Mouse (Mus musculus) stomach, embryonic 16.5 days (tissue): ENCODE measurements around the gene Olfr1505. TPM values are rescaled to one million over a fixed set of nuclear protein-coding genes. Genes with fewer than 3 reads are reported as not detected.

Experiments used
- ATAC-seq: fragments of 200-750 bp; cut with Nextera tagmentation; 2 replicates; pipeline ENCODE4 v1.8.0; 2017; ENCODE audit warnings: moderate number of reproducible peaks, moderate TSS enrichment; ENCODE audit not compliant: insufficient read depth, low FRiP score
- H3K27ac ChIP-seq: fragments of 300-500 bp; sonication (generic); 2 replicates; pipeline ENCODE4 v1.5.1; 2014; ENCODE audit warnings: low read length
- H3K27me3 ChIP-seq: fragments of 300-500 bp; sonication (generic); 2 replicates; pipeline ENCODE4 v1.6.1; 2014; ENCODE audit warnings: low read length, control low read depth, mixed read lengths; ENCODE audit not compliant: control insufficient read depth, insufficient read depth
- H3K36me3 ChIP-seq: fragments of 300-500 bp; sonication (generic); 2 replicates; pipeline ENCODE4 v1.6.1; 2014; ENCODE audit warnings: low read length; ENCODE audit not compliant: control insufficient read depth, insufficient read depth
- H3K4me1 ChIP-seq: fragments of 300-500 bp; sonication (generic); 2 replicates; pipeline ENCODE4 v1.6.1; 2014; ENCODE audit warnings: low read length, control low read depth, mixed read lengths; ENCODE audit not compliant: control insufficient read depth, insufficient read depth
- H3K4me2 ChIP-seq: fragments of 300-500 bp; sonication (generic); 2 replicates; pipeline ENCODE4 v1.6.1; 2014; ENCODE audit warnings: low read depth, low read length, mixed read lengths
- H3K4me3 ChIP-seq: fragments of 300-500 bp; sonication (generic); replicated peaks from 2 replicates; pipeline ENCODE4 v1.5.1; 2014; ENCODE audit warnings: mild to moderate bottlenecking, low read length
- H3K9ac ChIP-seq: fragments of 300-500 bp; sonication (generic); 2 replicates; pipeline ENCODE4 v1.6.1; 2014; ENCODE audit warnings: low read length
- H3K9me3 ChIP-seq: fragments of 300-500 bp; sonication (generic); replicated peaks from 2 replicates; pipeline ENCODE4 v1.6.1; 2016; ENCODE audit warnings: low read length, control low read depth; ENCODE audit not compliant: control insufficient read depth
- WGBS: fragments of 180-500 bp; shearing (Covaris S2); extraction: QIAGEN DNeasy Blood & Tissue Kit; methylation state at CpG from one replicate; pipeline ENCODE4 v1.1.7; 2014; 5-methylcytosine and 5-hydroxymethylcytosine counted together
- polyA plus RNA-seq: library from polyadenylated mRNA; unstranded; fragments of >200 nt; fragmentation: Nextera tagmentation; extraction: Ambion mirVana; gene quantifications from 2 replicates; pipeline ENCODE4 v1.2.1, GENCODE M21; 2015

Olfr1505 gene
- not detected in 2 replicates for polyA plus RNA-seq

DNA sequence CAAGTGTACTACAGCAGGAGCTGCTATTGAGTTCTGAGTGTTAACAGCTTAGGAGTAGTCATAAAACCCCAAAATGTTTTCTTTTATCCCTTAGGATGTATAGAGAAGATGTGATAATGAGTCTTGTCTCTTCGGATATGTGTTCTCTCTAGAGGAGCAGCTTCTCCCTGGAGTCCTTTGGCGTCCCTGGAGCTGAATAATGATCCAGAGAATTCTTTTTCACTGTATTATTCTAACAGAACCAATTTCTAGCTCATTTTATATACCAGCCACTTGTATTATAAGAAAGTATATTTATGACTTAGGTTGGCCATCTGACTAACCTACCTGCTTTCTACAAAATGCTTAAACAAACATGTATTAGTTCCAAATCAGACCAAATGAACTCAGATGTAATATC, at the start of gene Olfr1505:
TSS of gene Olfr1505 (plus strand) at position 301 of the 400 bp plus-strand sequence.
- no peak within 1 kb of the TSS for H3K9ac ChIP-seq
- no peak within 1 kb of the TSS for H3K27ac ChIP-seq
- ATAC-seq: no peak
- WGBS: 70% methylated on average over 2 of the region's 2 CpGs
- no peaks in the 10 kb centered on the region for H3K4me1 ChIP-seq
- no peak within 1 kb of the TSS for H3K4me3 ChIP-seq
- no peaks in the 10 kb centered on the region for H3K9me3 ChIP-seq
- no peaks in the 10 kb centered on the region for H3K36me3 ChIP-seq
- H3K27me3 ChIP-seq: no peaks in the 10 kb centered on the region
- H3K4me2 ChIP-seq: no peak within 1 kb of the TSS

DNA sequence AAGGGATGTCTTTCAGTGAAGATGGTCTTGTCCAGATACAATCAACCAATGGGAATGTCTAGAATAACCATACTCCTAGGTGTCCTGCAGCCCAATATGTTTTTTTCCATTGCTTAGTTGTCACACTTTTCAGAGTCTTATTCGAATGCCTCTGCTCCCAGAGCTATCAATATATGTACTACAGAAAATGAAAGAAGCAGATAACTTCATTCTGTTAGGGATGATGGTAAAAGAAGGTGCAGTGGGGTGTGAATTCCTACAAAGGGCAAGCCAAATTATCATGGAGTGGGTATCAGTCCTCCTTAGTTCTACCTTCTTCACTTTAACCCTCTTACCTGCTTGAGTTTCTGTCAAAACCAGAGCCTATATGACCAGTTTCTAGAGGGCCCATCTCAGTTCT, 15.5 kb upstream of the Olfr1505 start, which contains the start of gene Olfr1504:
TSS of gene Olfr1504 (minus strand) at position 101 of the 400 bp plus-strand sequence.
- H3K27me3 ChIP-seq: no peaks in the 10 kb centered on the region
- H3K4me2 ChIP-seq: no peak within 1 kb of the TSS
- H3K27ac ChIP-seq: no peak within 1 kb of the TSS
- no peak for ATAC-seq
- H3K4me3 ChIP-seq: no peak within 1 kb of the TSS
- 62% methylated on average over 1 of the region's 1 CpGs for WGBS
- no peaks in the 10 kb centered on the region for H3K4me1 ChIP-seq
- no peak within 1 kb of the TSS for H3K9ac ChIP-seq
- no peaks in the 10 kb centered on the region for H3K9me3 ChIP-seq
- H3K36me3 ChIP-seq: no peaks in the 10 kb centered on the region

Other genes starting within 250 kb of the Olfr1505 start
- not detected in 2 replicates for gene Olfr1491, start 216.3 kb upstream of the Olfr1505 start, polyA plus RNA-seq
- gene Olfr1493-ps1, start 190.3 kb upstream of the Olfr1505 start, polyA plus RNA-seq: not detected in 2 replicates
- not detected in 2 replicates for gene Olfr1494, start 173.8 kb upstream of the Olfr1505 start, polyA plus RNA-seq
- not detected in 2 replicates for gene Olfr1495, start 148.9 kb upstream of the Olfr1505 start, polyA plus RNA-seq
- gene Olfr1496, start 135.7 kb upstream of the Olfr1505 start, polyA plus RNA-seq: not detected in 2 replicates
- gene Olfr1497, start 115.3 kb upstream of the Olfr1505 start, polyA plus RNA-seq: not detected in 2 replicates
- gene Olfr1499, start 94.1 kb upstream of the Olfr1505 start, polyA plus RNA-seq: not detected in 2 replicates
- not detected in 2 replicates for gene Olfr1500, start 83.0 kb upstream of the Olfr1505 start, polyA plus RNA-seq
- not detected in 2 replicates for gene Olfr1501, start 62.8 kb upstream of the Olfr1505 start, polyA plus RNA-seq
- not detected in 2 replicates for gene Olfr1502, start 51.7 kb upstream of the Olfr1505 start, polyA plus RNA-seq
- not detected in 2 replicates for gene Olfr1504, start 15.6 kb upstream of the Olfr1505 start, polyA plus RNA-seq